In the genomic region with DNA sequence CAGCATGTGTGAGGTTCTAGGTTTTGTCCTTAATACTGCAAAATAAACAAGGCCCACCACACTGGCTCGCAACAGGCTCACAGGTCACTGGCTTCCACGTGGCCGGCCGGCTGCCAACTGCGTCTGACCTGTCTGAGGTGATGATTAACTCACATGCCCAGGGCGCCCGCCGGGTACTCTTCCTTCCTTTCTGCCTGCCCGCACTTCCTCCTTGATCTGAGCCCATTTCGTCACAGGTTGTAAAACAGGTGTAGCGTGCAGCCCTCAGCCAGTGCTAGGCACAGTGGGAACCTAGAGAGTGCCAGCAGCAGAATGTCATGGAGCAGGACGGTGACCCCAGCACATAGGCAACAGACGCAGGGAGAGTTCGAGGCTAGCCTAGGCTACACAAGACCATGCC, we compare ENCODE assay signal across 13 mouse cellular contexts. TPM values are rescaled to one million over a fixed set of nuclear protein-coding genes. Genes with fewer than 3 reads are reported as not detected.
DNase-seq lines count a peak whose midpoint lies in the region; ATAC-seq and TF ChIP-seq lines count a peak whose summit lies in the region.
"Had no signal": no experiment of that assay in that cellular context is flagged by ENCODE, and none has a peak within 500 bp of the region (broad histone marks: within the 10 kb centered on the region; RNA-seq: fewer than 3 reads in every experiment).

No protein-coding gene starts in this region.

- H3K4me2 ChIP-seq in kidney, embryonic 15.5 days: no peak overlapping the region
- no peak overlapping the region for H3K4me2 ChIP-seq in lung, postnatal 0 days (replicated peaks; ENCODE audit: low read depth, low read length)
- H3K4me2 ChIP-seq in hindbrain, embryonic 11.5 days (replicated peaks; ENCODE audit: low read depth, low read length): no peak overlapping the region
- H3K4me2 ChIP-seq: embryonic facial prominence, embryonic 13.5 days; heart, embryonic 11.5 days; hindbrain, embryonic 15.5 days had no signal

- whole genome bisulfite sequencing in kidney, embryonic 15.5 days: 43% methylated on average over 14 of the region's 14 CpGs
- WGBS in lung, postnatal 0 days: 53% methylated on average over 14 of the region's 14 CpGs
- 93% methylated on average over 14 of the region's 14 CpGs for WGBS in hindbrain, embryonic 11.5 days

- H3K9ac ChIP-seq in kidney, embryonic 15.5 days: no peak overlapping the region
- H3K9ac ChIP-seq in lung, postnatal 0 days (replicated peaks; ENCODE audit: low read depth): no peak overlapping the region
- H3K9ac ChIP-seq in hindbrain, embryonic 11.5 days (ENCODE audit: low read depth, low read length): no peak overlapping the region
- H3K9ac ChIP-seq: embryonic facial prominence, embryonic 13.5 days; forebrain, postnatal 0 days; hindbrain, embryonic 15.5 days had no signal

- no peak overlapping the region for H3K4me3 ChIP-seq in kidney, embryonic 15.5 days (replicated peaks)
- H3K4me3 ChIP-seq in lung, postnatal 0 days (ENCODE audit: low read depth, low read length): no peak overlapping the region
- H3K4me3 ChIP-seq in hindbrain, embryonic 11.5 days (ENCODE audit: low read depth, low read length): no peak overlapping the region
- H3K4me3 ChIP-seq: embryonic facial prominence, embryonic 13.5 days; hindbrain, embryonic 15.5 days had no signal

- TF ChIP-seq CTCF in lung, postnatal 0 days (IDR thresholded peaks at IDR 0.05): no peak

- peak; percentile 74 for DNase-seq in brain, adult 2 months (ENCODE audit: low read depth, low spot score)
- peak; percentile 57 to 64 for DNase-seq in cerebellum, postnatal 36 days
- DNase-seq in lung, postnatal 0 days (ENCODE audit: low spot score): peak; percentile 60
- no peak for DNase-seq in hindbrain, embryonic 11.5 days (ENCODE audit: low spot score)
- no peak for DNase-seq in ovary, postnatal 14 days (ENCODE audit: low spot score)
- no peak for DNase-seq in layer of hippocampus, postnatal 10 days (ENCODE audit: low spot score in 2 of 2)
- DNase-seq: forebrain, postnatal 0 days had no signal

- H3K4me1 ChIP-seq in kidney, embryonic 15.5 days: peaks cover 12% of the 10 kb centered on the region
- no peaks in the 10 kb centered on the region for H3K4me1 ChIP-seq in lung, postnatal 0 days (ENCODE audit: insufficient read depth, low read depth, low read length)
- 0 out of 2 replicates have a peak, but pooled peaks cover 2% of the 10 kb centered on the region for H3K4me1 ChIP-seq in hindbrain, embryonic 11.5 days (replicated peaks; ENCODE audit: control insufficient read depth, insufficient read depth, low read length)

- TF ChIP-seq EP300 in lung, postnatal 0 days (IDR thresholded peaks at IDR 0.05): no peak

- no peaks in the 10 kb centered on the region for H3K9me3 ChIP-seq in kidney, embryonic 15.5 days (replicated peaks)
- no peaks in the 10 kb centered on the region for H3K9me3 ChIP-seq in lung, postnatal 0 days (ENCODE audit: low read length)
- no peaks in the 10 kb centered on the region for H3K9me3 ChIP-seq in hindbrain, embryonic 11.5 days (ENCODE audit: control insufficient read depth, low read length)
- H3K9me3 ChIP-seq: hindbrain, embryonic 15.5 days had no signal

- H3K36me3 ChIP-seq in kidney, embryonic 15.5 days: no peaks in the 10 kb centered on the region
- H3K36me3 ChIP-seq in lung, postnatal 0 days (ENCODE audit: insufficient read depth, low read length): no peaks in the 10 kb centered on the region
- H3K36me3 ChIP-seq in hindbrain, embryonic 11.5 days (ENCODE audit: control insufficient read depth, insufficient read depth, low read length): no peaks in the 10 kb centered on the region
- H3K36me3 ChIP-seq: embryonic facial prominence, embryonic 13.5 days; hindbrain, embryonic 15.5 days had no signal

- H3K27me3 ChIP-seq in kidney, embryonic 15.5 days: 0 out of 2 replicates have a peak, but pooled peaks cover 5% of the 10 kb centered on the region
- H3K27me3 ChIP-seq in lung, postnatal 0 days (replicated peaks; ENCODE audit: insufficient read depth, low read length): no peaks in the 10 kb centered on the region
- no peaks in the 10 kb centered on the region for H3K27me3 ChIP-seq in hindbrain, embryonic 11.5 days (ENCODE audit: control insufficient read depth, insufficient read depth, low read length)
- H3K27me3 ChIP-seq: embryonic facial prominence, embryonic 13.5 days; hindbrain, embryonic 15.5 days had no signal

- H3K27ac ChIP-seq in kidney, embryonic 15.5 days: no peak overlapping the region
- H3K27ac ChIP-seq in lung, postnatal 0 days (ENCODE audit: low read length): no peak overlapping the region
- no peak overlapping the region for H3K27ac ChIP-seq in hindbrain, embryonic 11.5 days (ENCODE audit: low read depth, low read length)
- H3K27ac ChIP-seq: embryonic facial prominence, embryonic 13.5 days; hindbrain, embryonic 15.5 days; macrophage had no signal

- peak; percentile 88 for ATAC-seq in kidney, embryonic 15.5 days (replicated peaks; ENCODE audit: low FRiP score)
- peak; percentile 69 for ATAC-seq in lung, postnatal 0 days
- ATAC-seq in hindbrain, embryonic 11.5 days (ENCODE audit: low FRiP score): no peak
- ATAC-seq in inflammation-experienced regulatory T-cells, adult 6 months: no peak
- ATAC-seq: forebrain, postnatal 0 days had no signal

RNA-seq across cellular contexts. Expression of a gene that starts 20.9 kb away (rescaled TPM):
- 10.2 and 10.7 TPM in 2 replicates for polyA plus RNA-seq in kidney, embryonic 15.5 days (2015; fragmentation: Nextera tagmentation; extraction: Ambion mirVana)
- 19.5 and 21.1 TPM in 2 replicates for polyA plus RNA-seq in lung, postnatal 0 days (2015; fragmentation: Nextera tagmentation; extraction: Ambion mirVana)
- 12.8 and 14.6 TPM in 2 replicates for polyA plus RNA-seq in hindbrain, embryonic 11.5 days (2014; fragmentation: Nextera tagmentation; extraction: Ambion mirVana)
- polyA plus RNA-seq in inflammation-experienced regulatory T-cells, adult 6 months (2017; shearing (Covaris generic)): 10 to 100 TPM in 2 of 3 experiments, 1 to 10 TPM in 1; 6.8 to 11.0 (median 10.6) TPM
- 100 to 1,000 TPM; 426 to 444 TPM for total RNA-seq in layer of hippocampus, postnatal 10 days (2021)

RNA-seq across cellular contexts. Expression of a gene that starts 46.4 kb away (rescaled TPM):
- 0.09 and 0.35 TPM in 2 replicates for polyA plus RNA-seq in kidney, embryonic 15.5 days (2015; fragmentation: Nextera tagmentation; extraction: Ambion mirVana)
- polyA plus RNA-seq in lung, postnatal 0 days (2015; fragmentation: Nextera tagmentation; extraction: Ambion mirVana): not detected in 2 replicates
- polyA plus RNA-seq in hindbrain, embryonic 11.5 days (2014; fragmentation: Nextera tagmentation; extraction: Ambion mirVana): 7.1 and 7.3 TPM in 2 replicates
- under 1 TPM in 1 of 3 experiments, not detected in 2; 0.13 TPM for polyA plus RNA-seq in inflammation-experienced regulatory T-cells, adult 6 months (2017; shearing (Covaris generic))
- under 1 TPM; 0.13 to 0.23 TPM for total RNA-seq in layer of hippocampus, postnatal 10 days (2021)
- polyA plus RNA-seq: macrophage had no signal

Comparison
In these comparisons a context has a peak if more than half of its experiments do, and no peak if none do; other contexts are left out.
1. DNase-seq: peak in brain, adult 2 months (single experiment), cerebellum, postnatal 36 days (2 of 2) and lung, postnatal 0 days (single experiment); none in hindbrain, embryonic 11.5 days (single experiment), ovary, postnatal 14 days (single experiment) and layer of hippocampus, postnatal 10 days (0 of 2).
2. ATAC-seq: peak in kidney, embryonic 15.5 days (single experiment) and lung, postnatal 0 days (single experiment); none in hindbrain, embryonic 11.5 days (single experiment) and inflammation-experienced regulatory T-cells, adult 6 months (single experiment).